15 mouse cellular contexts compared by ENCODE assay signal in the genomic region with DNA sequence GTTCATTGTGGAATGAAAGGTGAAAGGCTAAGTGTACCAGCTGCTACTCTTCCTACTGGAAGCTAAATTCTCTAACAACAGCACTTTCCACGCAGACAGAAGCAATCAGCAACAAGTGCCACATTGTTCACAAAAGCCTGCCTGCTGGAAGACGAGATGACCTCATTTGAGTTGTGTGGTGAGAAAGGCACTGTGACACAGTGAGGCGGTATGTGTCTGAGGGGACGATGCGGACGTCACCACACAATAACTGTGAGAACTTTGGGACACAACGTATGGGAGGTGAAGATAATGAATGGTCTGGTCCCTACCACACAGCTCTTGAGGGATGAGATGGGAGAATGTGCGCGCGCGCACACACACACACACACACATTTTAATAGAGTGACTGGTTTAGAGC. TPM values are rescaled to one million over a fixed set of nuclear protein-coding genes. Genes with fewer than 3 reads are reported as not detected.
DNase-seq lines count a peak whose midpoint lies in the region; ATAC-seq lines count a peak whose summit lies in the region.
"Had no signal": no experiment of that assay in that cellular context is flagged by ENCODE, and none has a peak within 500 bp of the region (broad histone marks: within the 10 kb centered on the region; RNA-seq: fewer than 3 reads in every experiment).

No protein-coding gene starts in this region.

- no peak overlapping the region for H3K4me2 ChIP-seq in forebrain, embryonic 12.5 days
- no peak overlapping the region for H3K4me2 ChIP-seq in forebrain, embryonic 16.5 days (ENCODE audit: low read length)
- no peak overlapping the region for H3K4me2 ChIP-seq in liver, embryonic 13.5 days
- no peak overlapping the region for H3K4me2 ChIP-seq in neural tube, embryonic 12.5 days (replicated peaks)
- H3K4me2 ChIP-seq: embryonic facial prominence, embryonic 15.5 days; hindbrain, embryonic 15.5 days; kidney, embryonic 15.5 days; midbrain, embryonic 13.5 days had no signal

- peaks cover 20% of the 10 kb centered on the region for H3K36me3 ChIP-seq in forebrain, embryonic 12.5 days (replicated peaks)
- peaks cover 13% of the 10 kb centered on the region for H3K36me3 ChIP-seq in forebrain, embryonic 16.5 days (ENCODE audit: control insufficient read depth, insufficient read depth)
- H3K36me3 ChIP-seq in liver, embryonic 13.5 days, result peaks cover 46% of the 10 kb centered on the region
- H3K36me3 ChIP-seq in neural tube, embryonic 12.5 days, result peaks cover 22% of the 10 kb centered on the region; the same call in 1 of the 2 replicates

- H3K9ac ChIP-seq in forebrain, embryonic 12.5 days, result no peak overlapping the region
- H3K9ac ChIP-seq in forebrain, embryonic 16.5 days (replicated peaks; ENCODE audit: low read depth, low read length), result no peak overlapping the region
- no peak overlapping the region for H3K9ac ChIP-seq in liver, embryonic 13.5 days
- no peak overlapping the region for H3K9ac ChIP-seq in neural tube, embryonic 12.5 days
- H3K9ac ChIP-seq: embryonic facial prominence, embryonic 15.5 days; hindbrain, embryonic 15.5 days; kidney, embryonic 15.5 days; midbrain, embryonic 13.5 days had no signal

- H3K4me3 ChIP-seq in forebrain, embryonic 12.5 days (replicated peaks), result no peak overlapping the region
- no peak overlapping the region for H3K4me3 ChIP-seq in forebrain, embryonic 16.5 days (replicated peaks; ENCODE audit: low read length)
- no peak overlapping the region for H3K4me3 ChIP-seq in liver, embryonic 13.5 days (replicated peaks)
- no peak overlapping the region for H3K4me3 ChIP-seq in neural tube, embryonic 12.5 days
- H3K4me3 ChIP-seq: embryonic facial prominence, embryonic 15.5 days; hindbrain, embryonic 15.5 days; kidney, embryonic 15.5 days; layer of hippocampus, adult 2 months; midbrain, embryonic 13.5 days had no signal

- peak; percentile 51; the same call in 1 of the 2 replicates for ATAC-seq in forebrain, embryonic 12.5 days (ENCODE audit: low FRiP score)
- ATAC-seq in forebrain, embryonic 16.5 days, result no peak
- peak; percentile 19; the same call in 1 of the 2 replicates for ATAC-seq in liver, embryonic 13.5 days (ENCODE audit: low read depth)
- 0 out of 2 replicates have a peak, but pooled peaks have one; percentile 21 for ATAC-seq in neural tube, embryonic 12.5 days (ENCODE audit: low FRiP score, low read depth)
- ATAC-seq in megakaryocyte-erythroid progenitor cell, adult 5-6 weeks (replicated peaks; ENCODE audit: low FRiP score, low TSS enrichment, poor library complexity, severe bottlenecking), result no peak
- ATAC-seq: midbrain, embryonic 13.5 days had no signal

- H3K9me3 ChIP-seq in forebrain, embryonic 12.5 days, result no peaks in the 10 kb centered on the region
- no peaks in the 10 kb centered on the region for H3K9me3 ChIP-seq in forebrain, embryonic 16.5 days (ENCODE audit: control insufficient read depth, low read length)
- H3K9me3 ChIP-seq in liver, embryonic 13.5 days (replicated peaks), result no peaks in the 10 kb centered on the region
- H3K9me3 ChIP-seq in neural tube, embryonic 12.5 days, result no peaks in the 10 kb centered on the region
- H3K9me3 ChIP-seq: embryonic facial prominence, embryonic 15.5 days; hindbrain, embryonic 15.5 days; kidney, embryonic 15.5 days; midbrain, embryonic 13.5 days had no signal

- no peaks in the 10 kb centered on the region for H3K4me1 ChIP-seq in forebrain, embryonic 12.5 days
- no peaks in the 10 kb centered on the region for H3K4me1 ChIP-seq in forebrain, embryonic 16.5 days (replicated peaks; ENCODE audit: control insufficient read depth, insufficient read depth, low read length)
- no peaks in the 10 kb centered on the region; the same call in 1 of the 2 replicates for H3K4me1 ChIP-seq in liver, embryonic 13.5 days (replicated peaks)
- H3K4me1 ChIP-seq in neural tube, embryonic 12.5 days, result no peaks in the 10 kb centered on the region
- H3K4me1 ChIP-seq: embryonic facial prominence, embryonic 15.5 days; hindbrain, embryonic 15.5 days; midbrain, embryonic 13.5 days had no signal

- no peak overlapping the region for H3K27ac ChIP-seq in forebrain, embryonic 12.5 days
- H3K27ac ChIP-seq in forebrain, embryonic 16.5 days (ENCODE audit: low read length), result no peak overlapping the region
- no peak overlapping the region for H3K27ac ChIP-seq in liver, embryonic 13.5 days
- H3K27ac ChIP-seq in neural tube, embryonic 12.5 days, result no peak overlapping the region
- H3K27ac ChIP-seq: embryonic facial prominence, embryonic 15.5 days; hindbrain, embryonic 15.5 days; kidney, embryonic 15.5 days; layer of hippocampus, adult 2 months; midbrain, embryonic 13.5 days had no signal

- no peaks in the 10 kb centered on the region for H3K27me3 ChIP-seq in forebrain, embryonic 12.5 days
- H3K27me3 ChIP-seq in forebrain, embryonic 16.5 days (replicated peaks; ENCODE audit: control insufficient read depth, insufficient read depth, low read length), result no peaks in the 10 kb centered on the region
- no peaks in the 10 kb centered on the region for H3K27me3 ChIP-seq in liver, embryonic 13.5 days
- H3K27me3 ChIP-seq in neural tube, embryonic 12.5 days (replicated peaks), result no peaks in the 10 kb centered on the region
- H3K27me3 ChIP-seq: embryonic facial prominence, embryonic 15.5 days; hindbrain, embryonic 15.5 days; kidney, embryonic 15.5 days; midbrain, embryonic 13.5 days had no signal

- no peak for DNase-seq in liver, embryonic 13.5 days
- no peak for DNase-seq in liver
- no peak for DNase-seq in neural tube, embryonic 10.5 days (ENCODE audit: extremely low spot score, low spot score)
- peak; percentile 94 for DNase-seq in retina, postnatal 1 day
- DNase-seq: cerebellum, adult 9-10 months; right cerebral cortex, postnatal 25 days had no signal

- WGBS in forebrain, embryonic 12.5 days, result 64% methylated on average over 11 of the region's 11 CpGs
- 55% methylated on average over 11 of the region's 11 CpGs for WGBS in forebrain, embryonic 16.5 days
- 89% methylated on average over 11 of the region's 11 CpGs for WGBS in liver, embryonic 13.5 days (ENCODE audit: insufficient replicate concordance)
- whole genome bisulfite sequencing in neural tube, embryonic 12.5 days, result 71% methylated on average over 11 of the region's 11 CpGs

RNA-seq across cellular contexts. Expression of a gene that starts 34.2 kb away (rescaled TPM):
- polyA plus RNA-seq in forebrain, embryonic 12.5 days (2016; fragmentation: Nextera tagmentation; extraction: Ambion mirVana), result 39.1 and 41.8 TPM in 2 replicates
- 25.6 and 26.1 TPM in 2 replicates for polyA plus RNA-seq in forebrain, embryonic 16.5 days (2015; fragmentation: Nextera tagmentation; extraction: Ambion mirVana)
- 8.6 and 9.3 TPM in 2 replicates for polyA plus RNA-seq in liver, embryonic 13.5 days (2015; fragmentation: Nextera tagmentation; extraction: Ambion mirVana)
- 38.9 and 40.4 TPM in 2 replicates for polyA plus RNA-seq in neural tube, embryonic 12.5 days (2016; fragmentation: Nextera tagmentation; extraction: Ambion mirVana)
- 48.0 and 54.4 TPM in 2 replicates for total RNA-seq in megakaryocyte-erythroid progenitor cell, adult 5-6 weeks (2014; fragmentation: Nextera tagmentation)
- total RNA-seq in megakaryocyte-erythroid progenitor cell, adult 5-6 weeks (2017), result 39.5 and 52.1 TPM in 2 replicates

Comparison
In these comparisons a context has a peak if more than half of its experiments do, and no peak if none do; other contexts are left out.
1. ATAC-seq: peak in forebrain, embryonic 12.5 days (single experiment), liver, embryonic 13.5 days (single experiment) and neural tube, embryonic 12.5 days (single experiment); none in forebrain, embryonic 16.5 days (single experiment) and megakaryocyte-erythroid progenitor cell, adult 5-6 weeks (single experiment).